Mouse (Mus musculus) frontal cortex, postnatal 14 days (tissue): Measurements from ENCODE around the gene Akap13.

ENCODE experiments used
- DNase-seq, 2 experiments: peaks; one replicate each; pipeline ENCODE4 v3.0.0; 2022; ENCODE audit warnings: low spot score in 2 of 2

Gene Akap13

DNA sequence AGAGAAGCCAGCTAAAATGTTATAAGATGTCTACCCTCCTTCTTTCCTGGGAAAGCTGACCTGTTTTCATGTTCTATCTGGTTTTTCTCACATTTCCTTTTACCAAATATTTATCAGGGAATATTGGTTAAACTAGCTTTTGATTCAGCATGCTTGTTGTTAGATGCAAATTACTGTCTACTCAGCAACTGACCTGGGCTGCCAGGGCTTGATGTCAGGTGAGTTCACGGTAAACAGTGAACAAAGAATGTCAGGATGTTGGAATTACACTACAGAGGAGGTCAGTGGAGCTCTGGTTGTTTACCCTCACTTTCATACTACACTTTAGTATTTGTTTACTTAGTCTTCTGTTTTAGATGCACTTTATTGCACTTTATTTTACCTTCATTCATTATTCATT lies 5.0 kb downstream of the Akap13 start:
- DNase-seq = no peak

DNA sequence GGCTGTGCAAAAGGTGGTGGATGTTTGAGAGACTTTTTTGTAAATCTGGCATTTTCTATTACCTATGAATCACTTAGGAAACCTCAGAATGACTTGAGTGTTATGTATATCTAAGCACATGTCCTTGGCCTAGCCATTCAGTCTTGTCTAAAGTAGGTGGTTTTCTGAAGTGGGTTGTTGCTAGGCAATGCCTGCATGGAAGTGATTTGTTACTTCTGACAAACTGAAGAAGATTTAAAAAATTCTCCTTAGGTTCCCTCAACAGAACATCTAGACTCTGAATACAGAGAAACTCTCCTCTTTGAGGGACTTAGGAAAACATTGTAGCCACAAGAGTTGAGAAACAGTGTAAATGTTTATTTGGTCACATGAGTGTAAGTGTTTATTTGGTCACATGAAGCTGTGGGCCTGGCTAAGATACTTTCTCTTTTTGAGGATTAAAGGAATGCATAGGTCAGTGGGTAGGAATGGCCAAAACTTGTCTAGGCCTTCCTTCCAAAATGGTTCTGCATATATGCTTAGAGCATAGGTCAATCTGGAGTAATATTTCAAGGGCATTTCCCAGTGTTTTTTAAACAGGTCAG lies 8.3 kb downstream of the Akap13 start:
- DNase-seq = no peak

GRCm38 (mm10) chr7:75467791-75468190 lies 12.5 kb downstream of the Akap13 start:
- DNase-seq = no peak

DNA sequence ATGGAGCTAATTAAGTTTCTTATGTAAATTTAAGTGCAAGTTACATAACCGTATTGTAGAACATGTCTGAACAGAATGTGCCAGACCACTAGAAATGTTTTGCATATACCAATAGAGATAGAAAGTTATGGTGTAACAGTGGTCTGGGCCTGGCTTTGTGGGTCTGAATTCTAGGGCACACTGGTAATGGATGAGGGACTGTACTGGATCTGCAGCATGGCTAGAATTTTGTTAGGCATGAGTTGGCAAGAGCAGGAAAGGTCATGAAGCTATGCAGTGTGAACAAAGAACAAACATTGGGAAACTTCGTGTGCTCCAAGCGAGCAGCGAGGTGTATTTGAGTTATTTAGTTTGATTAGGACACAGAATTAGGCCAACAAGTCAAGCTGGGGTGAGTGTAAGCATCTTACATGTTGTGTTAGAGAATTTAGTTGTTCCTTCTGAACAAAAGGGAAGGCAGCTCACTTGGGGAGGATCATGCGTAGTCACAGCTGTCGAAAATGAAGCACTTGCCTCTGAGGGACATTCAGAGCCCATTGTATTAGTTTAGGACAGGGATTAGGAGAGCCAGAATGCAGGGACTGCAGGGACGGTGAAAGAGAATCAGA lies 15.1 kb downstream of the Akap13 start:
- DNase-seq = no peak

DNA sequence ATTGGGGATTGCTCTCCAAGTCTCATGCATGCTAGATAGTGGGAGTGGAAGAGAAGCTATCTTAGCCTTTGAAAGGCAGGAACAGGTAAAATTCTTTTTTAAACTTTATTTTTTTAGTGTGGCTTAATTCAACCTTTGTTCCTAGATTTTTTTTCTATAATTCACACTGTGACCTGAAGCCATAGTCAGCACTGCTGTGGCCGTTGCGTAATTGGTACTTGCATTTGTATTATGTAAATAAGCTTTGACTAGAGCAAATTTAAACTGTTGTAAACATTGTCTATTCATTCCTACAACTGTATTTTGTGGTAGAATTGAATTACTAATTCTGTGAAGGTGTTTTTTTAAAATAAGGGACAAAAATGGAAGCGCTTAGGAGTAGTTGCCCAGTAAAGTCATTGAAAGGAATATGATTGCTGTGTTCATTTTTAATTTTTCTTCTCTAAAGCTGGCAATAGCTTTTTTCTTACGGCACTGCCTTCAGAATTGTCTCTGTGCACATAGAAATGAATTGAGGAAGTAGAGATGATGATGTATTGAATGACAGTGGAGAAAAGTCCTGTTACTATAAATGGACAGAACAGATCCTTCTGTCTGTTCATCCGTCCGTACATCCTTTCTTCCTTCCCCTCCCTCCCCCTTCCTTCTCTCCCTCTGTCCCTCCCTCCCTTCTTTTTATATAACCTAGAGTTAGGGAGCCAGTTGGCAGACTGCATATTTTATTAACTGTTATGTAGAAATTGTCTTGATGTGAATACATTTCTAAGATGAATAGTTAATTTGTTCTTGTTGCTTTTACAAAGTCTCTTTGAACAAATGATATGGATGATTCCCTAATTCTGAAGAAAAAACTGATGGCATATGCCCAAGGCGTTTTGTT lies 17.2 kb downstream of the Akap13 start:
- no peak for DNase-seq

GRCm38 (mm10) chr7:75473294-75473693 lies 18.0 kb downstream of the Akap13 start:
- DNase-seq = no peak

- DNase-seq = no peak
These were observed 18.7 kb downstream of the Akap13 start for GRCm38 (mm10) chr7:75474064-75474463.

GRCm38 (mm10) chr7:75474564-75475150 lies 19.3 kb downstream of the Akap13 start:
- no peak for DNase-seq

GRCm38 (mm10) chr7:75478060-75478459 lies 22.7 kb downstream of the Akap13 start:
- no peak for DNase-seq

DNA sequence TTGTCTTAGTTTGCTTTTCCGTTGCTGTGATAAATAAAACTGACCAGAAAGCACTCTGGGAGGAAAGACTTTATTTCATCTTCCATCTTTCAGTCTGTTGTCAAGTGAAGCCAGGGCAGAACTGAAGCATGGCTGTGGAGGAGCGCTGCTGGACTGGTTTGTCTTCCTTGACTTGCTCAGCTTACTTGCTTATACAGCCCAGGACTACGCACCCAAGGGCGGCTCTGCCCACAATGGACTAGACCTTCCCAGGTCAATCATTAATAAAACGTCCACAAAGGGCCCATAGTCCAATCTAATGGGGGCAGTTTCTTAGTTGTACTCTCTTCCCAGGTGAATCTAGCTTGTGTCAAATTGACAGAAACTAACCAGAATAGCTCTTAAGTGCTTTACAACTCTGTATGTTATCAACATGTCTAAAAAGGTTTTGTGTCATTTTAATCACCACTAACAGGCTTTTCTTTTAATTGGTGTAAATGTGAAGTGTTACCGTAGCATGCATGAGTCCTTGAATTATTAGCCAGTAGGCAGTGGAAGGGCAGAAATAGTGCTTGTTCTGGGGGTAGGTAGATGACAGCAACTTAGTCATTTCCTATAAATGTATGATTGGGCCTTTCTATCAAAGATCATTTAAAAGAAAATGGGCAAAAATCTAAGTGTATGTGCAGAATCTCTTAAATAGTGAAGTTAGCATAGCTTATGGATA lies 25.5 kb downstream of the Akap13 start:
- DNase-seq = no peak

DNA sequence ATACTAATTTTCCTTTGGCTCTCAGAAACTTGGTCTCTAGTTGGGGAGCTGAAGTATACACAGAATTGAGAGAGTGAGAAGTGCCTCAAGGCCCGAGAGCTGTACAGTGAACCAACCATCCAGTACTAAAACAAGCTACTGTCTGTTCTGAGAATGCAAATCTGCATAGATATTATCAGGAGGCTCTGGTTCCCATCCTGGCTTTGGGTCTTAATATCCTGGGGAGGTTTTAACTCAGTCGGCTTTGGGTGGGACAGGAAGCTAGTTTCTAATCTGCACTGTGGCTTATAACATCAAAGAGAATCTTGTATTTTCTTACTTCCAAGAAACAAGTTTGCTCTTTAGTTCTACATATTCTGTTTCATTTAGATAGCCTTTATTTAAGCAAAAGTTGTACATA lies 30.7 kb downstream of the Akap13 start:
- no peak for DNase-seq

DNA sequence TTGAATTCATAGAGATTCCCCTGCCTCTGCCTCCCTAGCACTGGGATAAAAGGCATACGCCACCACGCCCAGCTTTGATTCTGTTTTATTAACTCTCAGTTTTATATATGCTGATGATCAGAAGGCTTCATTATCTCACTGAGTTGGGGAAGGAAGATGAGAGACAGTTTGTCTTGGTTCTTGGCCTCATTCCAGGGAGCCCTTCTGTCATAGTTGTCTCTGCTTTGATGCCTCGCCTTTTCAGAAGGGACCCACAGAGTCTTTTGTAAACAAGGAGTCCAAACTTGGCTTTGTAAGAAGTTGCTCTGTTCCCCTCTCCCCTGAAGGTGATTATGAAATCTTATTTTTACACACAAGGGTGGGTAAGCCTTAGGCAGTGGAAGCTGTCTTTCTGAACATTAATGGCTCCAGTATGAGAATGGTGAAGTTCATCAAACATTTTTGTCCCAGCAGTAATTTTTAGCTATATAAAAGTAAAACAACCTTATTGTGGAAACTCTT lies 40.7 kb downstream of the Akap13 start:
- DNase-seq = no peak

DNA sequence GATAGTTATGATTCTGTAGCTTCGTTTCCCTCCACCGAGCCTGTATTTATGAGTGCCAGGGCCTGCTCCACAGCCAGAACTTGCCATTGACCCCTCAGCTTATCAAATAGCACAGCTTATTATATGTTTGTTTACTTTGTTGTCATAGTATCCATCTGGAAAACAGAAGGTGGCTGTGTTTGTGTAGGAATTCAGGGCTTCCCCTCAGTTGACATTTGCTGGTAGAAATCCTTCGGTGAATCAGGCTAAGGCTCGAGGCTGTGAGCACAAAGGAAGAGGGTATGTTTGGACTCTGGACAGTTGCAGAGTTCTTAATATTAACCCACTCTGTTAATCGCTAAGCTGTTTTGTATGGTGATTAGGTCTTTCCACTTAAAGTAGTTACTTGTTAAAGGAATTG lies 43.3 kb downstream of the Akap13 start:
- no peak for DNase-seq

DNA sequence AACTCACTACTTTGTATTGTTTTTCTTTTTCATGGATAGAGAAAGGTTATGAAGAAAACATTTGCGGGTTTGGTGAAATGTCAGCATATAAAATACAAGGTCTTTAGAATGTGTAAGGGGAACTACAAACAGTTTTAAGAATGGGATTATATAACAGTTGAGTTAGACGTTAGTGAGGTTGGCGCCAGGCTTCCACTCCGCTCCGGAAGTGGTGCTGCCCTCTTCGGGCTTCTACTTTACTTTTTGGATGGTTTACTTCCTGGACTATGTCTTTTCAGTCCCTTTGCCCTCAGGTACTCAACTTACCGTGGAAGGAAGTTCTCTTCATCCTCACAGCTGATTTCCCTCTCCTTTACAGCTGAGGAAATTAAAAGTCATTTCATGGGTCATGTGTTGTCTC lies 43.9 kb downstream of the Akap13 start:
- no peak for DNase-seq

DNA sequence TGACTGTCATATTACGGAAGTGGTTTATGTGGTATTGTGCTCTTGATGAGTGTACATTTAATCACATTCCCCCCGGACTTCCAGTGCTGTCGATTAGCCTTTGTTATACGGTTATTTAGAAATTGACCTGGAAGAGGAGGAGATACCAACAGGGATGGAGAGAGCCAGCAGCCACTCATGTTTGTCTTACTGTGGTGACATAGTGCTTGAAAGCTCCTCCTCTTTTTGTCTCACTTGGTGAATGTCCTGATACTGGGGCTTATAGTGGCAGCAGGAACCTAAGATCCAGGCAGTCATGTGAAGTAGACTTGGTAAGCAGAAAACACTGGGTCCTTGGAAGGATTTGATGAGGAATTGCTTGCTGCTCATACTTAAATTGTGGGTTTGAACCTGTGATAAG lies 44.8 kb downstream of the Akap13 start:
- DNase-seq = no peak

- DNase-seq = no peak
These were observed 45.5 kb downstream of the Akap13 start for GRCm38 (mm10) chr7:75500793-75501192.

- DNase-seq = no peak
These were observed 49.2 kb downstream of the Akap13 start for GRCm38 (mm10) chr7:75504524-75504923.

DNA sequence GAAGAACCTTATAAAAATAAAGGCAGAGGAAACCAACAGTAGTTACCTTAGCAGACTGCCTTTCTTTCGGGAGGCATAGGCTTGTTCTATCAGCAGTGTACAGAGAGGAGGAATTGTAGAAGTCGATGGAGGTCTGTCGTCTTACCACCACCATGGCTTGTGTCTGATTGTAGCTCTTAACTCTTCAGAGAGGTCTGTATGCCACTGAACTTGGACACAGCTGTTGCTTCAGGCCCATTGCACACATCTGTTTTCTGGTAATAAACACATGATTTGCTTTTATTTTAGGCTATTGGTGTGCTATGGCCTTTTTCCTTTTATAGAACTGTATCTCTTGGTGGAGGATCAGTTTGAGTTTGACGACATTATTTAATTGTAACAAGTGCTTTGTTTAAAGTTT lies 51.3 kb downstream of the Akap13 start:
- DNase-seq = no peak

GRCm38 (mm10) chr7:75509085-75509873 lies 53.9 kb downstream of the Akap13 start:
- no peak for DNase-seq

- no peak for DNase-seq
These were observed 60.1 kb downstream of the Akap13 start for GRCm38 (mm10) chr7:75515472-75515871.
